Mouse (Mus musculus) MEL (cell line): ENCODE results near the gene Ccdc182. TPM values are rescaled to one million over a fixed set of nuclear protein-coding genes. Genes with fewer than 3 reads are reported as not detected.
A peak's percentile ranks its signal among the peaks of the same experiment; 100 is the strongest.

Source experiments
- DNase-seq: peaks from one replicate; pipeline ENCODE4 v3.0.0; 2011; ENCODE audit warnings: low read depth, low spot score
- H3K27ac ChIP-seq: 2 replicates; pipeline ENCODE4 v1.5.1; 2012; ENCODE audit warnings: low read depth, mild to moderate bottlenecking, control low read depth, low read length, moderate library complexity; ENCODE audit not compliant: control insufficient read depth
- H3K27me3 ChIP-seq, 2 experiments: fragments of 150-350 bp in 1 of 2; sonication (generic) in 1 of 2; 2 replicates each; pipeline ENCODE4 v1.6.1; 2012; ENCODE audit warnings: low read length in 2 of 2, mild to moderate bottlenecking in 2 of 2, improper control_type of control experiment in 1 of 2, moderate library complexity in 1 of 2; ENCODE audit not compliant: insufficient read depth in 2 of 2, control insufficient read depth in 1 of 2
- H3K36me3 ChIP-seq, 2 experiments: 2 replicates each; pipeline ENCODE4 v1.6.1; 2012 to 2014; ENCODE audit warnings: low read length in 2 of 2, improper control_type of control experiment in 1 of 2, inconsistent platforms in 1 of 2, mild to moderate bottlenecking in 1 of 2; ENCODE audit not compliant: insufficient read depth in 2 of 2, control insufficient read depth in 1 of 2
- H3K4me1 ChIP-seq, 2 experiments: fragments of 150-350 bp in 1 of 2; sonication (generic) in 1 of 2; 2 replicates each; pipeline ENCODE4 v1.6.1; 2012; ENCODE audit warnings: low read length in 2 of 2, improper control_type of control experiment in 1 of 2, mild to moderate bottlenecking in 1 of 2; ENCODE audit not compliant: insufficient read depth in 2 of 2, control insufficient read depth in 1 of 2
- H3K4me3 ChIP-seq, 2 experiments: fragments of 150-350 bp in 1 of 2; sonication (generic) in 1 of 2; 2 replicates each; pipeline ENCODE4 v1.5.1; 2012; ENCODE audit warnings: low read depth in 2 of 2, low read length in 2 of 2, mild to moderate bottlenecking in 2 of 2, moderate library complexity in 2 of 2, control low read depth in 1 of 2, improper control_type of control experiment in 1 of 2; ENCODE audit not compliant: control insufficient read depth in 1 of 2, insufficient read depth in 1 of 2
- H3K79me2 ChIP-seq: 2 replicates; pipeline ENCODE4 v1.6.1; 2012; ENCODE audit warnings: mild to moderate bottlenecking, low read length, moderate library complexity; ENCODE audit not compliant: control insufficient read depth, poor library complexity, insufficient read depth
- H3K9ac ChIP-seq: 2 replicates; pipeline ENCODE4 v1.6.1; 2012; ENCODE audit warnings: low read depth, mild to moderate bottlenecking, control low read depth, low read length, moderate library complexity; ENCODE audit not compliant: control insufficient read depth, poor library complexity, severe bottlenecking
- H3K9me3 ChIP-seq: fragments of 150-350 bp; sonication (generic); replicated peaks from 2 replicates; pipeline ENCODE4 v1.6.1; 2012; ENCODE audit warnings: mild to moderate bottlenecking, low read length, improper control_type of control experiment, moderate library complexity; ENCODE audit not compliant: insufficient read depth
- BHLHE40 ChIP-seq: IDR thresholded peaks from 2 replicates; pipeline ENCODE4 v1.6.1; 2012; ENCODE audit warnings: low read depth, mild to moderate bottlenecking, inconsistent platforms, low read length, improper control_type of control experiment, borderline replicate concordance
- CHD1 ChIP-seq: IDR thresholded peaks from 2 replicates; pipeline ENCODE4 v1.6.1; 2012; ENCODE audit warnings: low read depth, mild to moderate bottlenecking, inconsistent platforms, low read length, improper control_type of control experiment
- CHD2 ChIP-seq: IDR thresholded peaks from 2 replicates; pipeline ENCODE4 v1.6.1; 2011; ENCODE audit warnings: low read length, improper control_type of control experiment
- CTCF ChIP-seq, 3 experiments: IDR thresholded peaks in 2 of 3; conservative IDR thresholded peaks in 1 of 3; 2 replicates each; pipeline ENCODE4 v1.5.1; 2011 to 2012; ENCODE audit warnings: low read length in 3 of 3, low read depth in 2 of 3, mild to moderate bottlenecking in 2 of 3, improper control_type of control experiment in 1 of 3, inconsistent platforms in 1 of 3, mixed read lengths in 1 of 3, moderate library complexity in 1 of 3; ENCODE audit not compliant: control insufficient read depth in 1 of 3, insufficient read depth in 1 of 3, poor library complexity in 1 of 3, severe bottlenecking in 1 of 3
- GATA1 ChIP-seq: IDR thresholded peaks from 2 replicates; pipeline ENCODE4 v1.6.1; 2011; ENCODE audit warnings: low read depth, low read length, improper control_type of control experiment
- HCFC1 ChIP-seq: IDR thresholded peaks from 2 replicates; pipeline ENCODE4 v1.6.1; 2012; ENCODE audit warnings: low read depth, mild to moderate bottlenecking, inconsistent platforms, low read length, improper control_type of control experiment, moderate library complexity
- MYB ChIP-seq: IDR thresholded peaks from 2 replicates; pipeline ENCODE4 v1.6.1; 2011; ENCODE audit warnings: mild to moderate bottlenecking, low read depth, low read length, improper control_type of control experiment
- MYC ChIP-seq: IDR thresholded peaks from 2 replicates; pipeline ENCODE4 v1.6.1; 2011; ENCODE audit warnings: low read depth, mild to moderate bottlenecking, low read length, improper control_type of control experiment, moderate library complexity
- NRF1 ChIP-seq: IDR thresholded peaks from 2 replicates; pipeline ENCODE4 v1.6.1; 2014; ENCODE audit warnings: low read depth, mild to moderate bottlenecking, inconsistent platforms, low read length, improper control_type of control experiment, moderate library complexity; ENCODE audit not compliant: poor library complexity, insufficient read depth, severe bottlenecking
- POLR2AphosphoS5 ChIP-seq: IDR thresholded peaks from 2 replicates; pipeline ENCODE4 v1.6.1; 2012; ENCODE audit warnings: low read depth, borderline replicate concordance, mild to moderate bottlenecking, inconsistent platforms, low read length, moderate library complexity, mixed read lengths
- ZMIZ1 ChIP-seq: IDR thresholded peaks from 2 replicates; pipeline ENCODE4 v1.6.1; 2012; ENCODE audit warnings: low read depth, mild to moderate bottlenecking, inconsistent platforms, low read length, improper control_type of control experiment, moderate library complexity
- ZNF384 ChIP-seq: IDR thresholded peaks from 2 replicates; pipeline ENCODE4 v1.6.1; 2012; ENCODE audit warnings: low read depth, mild to moderate bottlenecking, inconsistent platforms, low read length, improper control_type of control experiment
- polyA plus RNA-seq, 2 experiments: library from polyadenylated mRNA; stranded (reverse) in 1 of 2; unstranded in 1 of 2; fragments of >175 nt in 1 of 2; fragments of >200 nt in 1 of 2; gene quantifications; 2 replicates each; pipeline versions ENCODE4 v1.2.1 to v1.2.4; 2012; ENCODE audit warnings: low replicate concordance in 2 of 2, low read depth in 1 of 2; ENCODE audit not compliant: insufficient read length in 2 of 2, insufficient read depth in 1 of 2, missing spikeins in 1 of 2
- total RNA-seq: library from RNA; depleted of rRNA; stranded (reverse); fragments of 300-350 nt; gene quantifications from 2 replicates; pipeline ENCODE4 v1.2.3, GENCODE M21; 2012

Ccdc182 gene
- total and polyA plus RNA-seq, 3 experiments: not detected

- Histone ChIP-seq H3K27ac (no peak overlapping the region), H3K79me2 (no peaks in the 10 kb centered on the region), H3K9me3 (no peaks in the 10 kb centered on the region), H3K27me3 (peaks cover 2 to 8% of the 10 kb centered on the region in 2 experiments), H3K36me3 (no peaks in the 10 kb centered on the region), H3K4me1 (no peaks in the 10 kb centered on the region), H3K9ac (no peak overlapping the region), H3K4me3 (no peak overlapping the region)
- TF ChIP-seq GATA1 (0 out of 2 replicates have a peak, but pooled peaks have one; percentile 15), CHD2 (no peak)
- DNase-seq: no peak
Observed at GRCm38 (mm10) chr11:88260463-88260862, 33.4 kb upstream of the Ccdc182 start.

GRCm38 (mm10) chr11:88264889-88265288 lies 29.0 kb upstream of the Ccdc182 start:
- H3K27me3 ChIP-seq: peaks cover 5 to 10% of the 10 kb centered on the region in 2 experiments
- H3K36me3 ChIP-seq: no peaks in the 10 kb centered on the region
- H3K4me1 ChIP-seq: no peaks in the 10 kb centered on the region
- no peaks in the 10 kb centered on the region for H3K79me2 ChIP-seq
- no peaks in the 10 kb centered on the region for H3K9me3 ChIP-seq
- TF ChIP-seq MYB: no peak
- no peak for TF ChIP-seq POLR2AphosphoS5
- no peak for TF ChIP-seq CHD1
- TF ChIP-seq BHLHE40: no peak
- TF ChIP-seq ZNF384: no peak
- no peak for TF ChIP-seq ZMIZ1
- TF ChIP-seq NRF1: no peak
- TF ChIP-seq HCFC1: no peak
- no peak for TF ChIP-seq CTCF (IDR thresholded peaks at IDR 0.05 in 2 of 3, conservative IDR thresholded peaks at IDR 0.05 in 1 of 3; ENCODE audit: control insufficient read depth in 1 of 3, insufficient read depth in 1 of 3, low read depth in 2 of 3, low read length in 3 of 3, poor library complexity in 1 of 3, severe bottlenecking in 1 of 3)
- DNase-seq: no peak
- no peak overlapping the region for H3K4me3 ChIP-seq
- no peak overlapping the region for H3K9ac ChIP-seq
- H3K27ac ChIP-seq: no peak overlapping the region

- no peak for DNase-seq
- peaks cover 7 to 8% of the 10 kb centered on the region in 2 experiments for H3K27me3 ChIP-seq
Observed at GRCm38 (mm10) chr11:88266311-88266710, 27.5 kb upstream of the Ccdc182 start.

More at GRCm38 (mm10) chr11:88266311-88266710, 27.5 kb upstream of the Ccdc182 start:
- no peak for TF ChIP-seq MYC
- no peak for TF ChIP-seq GATA1
- Histone ChIP-seq H3K36me3 (no peaks in the 10 kb centered on the region), H3K9ac (no peak overlapping the region), H3K79me2 (no peaks in the 10 kb centered on the region), H3K27ac (no peak overlapping the region), H3K4me1 (no peaks in the 10 kb centered on the region), H3K4me3 (no peak overlapping the region), H3K9me3 (no peaks in the 10 kb centered on the region)
